ENCODE assay signal across 9 mouse cellular contexts in the genomic region with DNA sequence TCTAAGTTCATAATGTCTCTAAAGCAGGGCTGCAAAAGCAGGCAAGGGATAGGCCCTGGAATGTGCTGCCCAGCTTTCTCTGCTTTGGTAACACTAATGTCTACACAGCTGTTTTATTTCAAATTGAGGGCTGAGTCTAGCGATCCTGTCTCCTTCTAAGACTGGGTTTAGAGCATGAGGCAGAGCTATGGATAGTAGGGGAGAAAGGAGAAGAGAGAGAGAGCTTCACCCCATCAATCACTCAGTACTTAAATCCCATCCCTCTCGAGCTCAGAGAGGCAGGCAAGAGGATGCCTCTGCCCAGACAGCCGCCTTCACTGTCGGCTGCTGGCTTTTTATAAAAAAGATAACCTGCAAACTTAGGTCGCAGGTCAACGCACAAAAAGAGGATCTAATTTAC. TPM values are rescaled to one million over a fixed set of nuclear protein-coding genes. Genes with fewer than 3 reads are reported as not detected.
DNase-seq lines count a peak whose midpoint lies in the region; ATAC-seq and TF ChIP-seq lines count a peak whose summit lies in the region.
"Had no signal": no experiment of that assay in that cellular context is flagged by ENCODE, and none has a peak within 500 bp of the region (broad histone marks: within the 10 kb centered on the region; RNA-seq: fewer than 3 reads in every experiment).

No protein-coding gene starts in this region.

- TF ChIP-seq CTCF in lung, adult 2 months (IDR thresholded peaks at IDR 0.05; ENCODE audit: insufficient read depth, low read length), result no peak
- no peak for TF ChIP-seq CTCF in forebrain, postnatal 0 days (IDR thresholded peaks at IDR 0.05; ENCODE audit: low read depth)

- no peaks in the 10 kb centered on the region for H3K9me3 ChIP-seq in lung, embryonic 15.5 days
- no peaks in the 10 kb centered on the region for H3K9me3 ChIP-seq in forebrain, postnatal 0 days (ENCODE audit: low read length)

- peak overlapping the region; percentile 12 for H3K4me3 ChIP-seq in lung, embryonic 15.5 days
- no peak overlapping the region for H3K4me3 ChIP-seq in lung, adult 2 months (replicated peaks; ENCODE audit: extremely low read depth, low read depth, low read length)
- H3K4me3 ChIP-seq in forebrain, postnatal 0 days (ENCODE audit: low read depth, low read length), result peak overlapping the region; percentile 22

- no peak overlapping the region for H3K9ac ChIP-seq in lung, embryonic 15.5 days
- H3K9ac ChIP-seq in forebrain, postnatal 0 days, result peak overlapping the region; percentile 25; the same call in 1 of the 2 replicates

- peak overlapping the region; percentile 43 for H3K4me2 ChIP-seq in lung, embryonic 15.5 days
- peak overlapping the region; percentile 39 for H3K4me2 ChIP-seq in forebrain, postnatal 0 days (ENCODE audit: low read depth)

- no peak for TF ChIP-seq POLR2A in lung, adult 2 months (IDR thresholded peaks at IDR 0.05; ENCODE audit: borderline replicate concordance, extremely low read depth, low read depth, low read length)

- no peak overlapping the region for H3K27ac ChIP-seq in lung, embryonic 15.5 days
- peak overlapping the region; percentile 51; the same call in 1 of the 2 replicates for H3K27ac ChIP-seq in forebrain, postnatal 0 days (ENCODE audit: low read depth, low read length)

- no peak for ATAC-seq in lung, embryonic 15.5 days (ENCODE audit: borderline replicate concordance, extremely low read depth, low FRiP score, low TSS enrichment)
- no peak for ATAC-seq in forebrain, postnatal 0 days
- ATAC-seq: Patski had no signal

- no peaks in the 10 kb centered on the region for H3K27me3 ChIP-seq in lung, embryonic 15.5 days
- 0 out of 2 replicates have a peak, but pooled peaks cover 3% of the 10 kb centered on the region for H3K27me3 ChIP-seq in forebrain, postnatal 0 days (ENCODE audit: insufficient read depth, low read length)
- H3K27me3 ChIP-seq: Patski had no signal

- no peaks in the 10 kb centered on the region for H3K36me3 ChIP-seq in lung, embryonic 15.5 days
- no peaks in the 10 kb centered on the region for H3K36me3 ChIP-seq in forebrain, postnatal 0 days (ENCODE audit: insufficient read depth)

- WGBS in lung, embryonic 15.5 days, result 17% methylated on average over 6 of the region's 6 CpGs
- 48% methylated on average over 6 of the region's 6 CpGs for WGBS in lung, adult 2 months
- 49% methylated on average over 6 of the region's 6 CpGs for WGBS in forebrain, postnatal 0 days

- no peak for DNase-seq in lung, adult 2 months
- no peak for DNase-seq in forebrain, postnatal 0 days
- DNase-seq in lung, postnatal 10 days, result peak; percentile 29
- DNase-seq in yolk sac, embryonic 10.5 days (ENCODE audit: low spot score), result peak; percentile 37
- DNase-seq in urinary bladder, postnatal 4 days (ENCODE audit: low spot score in 2 of 2), result no peak
- no peak for DNase-seq in right cerebral cortex, postnatal 14 days
- DNase-seq: cerebellum, adult 9-10 months had no signal

- peaks cover 27% of the 10 kb centered on the region for H3K4me1 ChIP-seq in lung, embryonic 15.5 days
- no peaks in the 10 kb centered on the region; the same call in 1 of the 2 replicates for H3K4me1 ChIP-seq in lung, adult 2 months (ENCODE audit: control insufficient read depth, insufficient read depth, low read length)
- H3K4me1 ChIP-seq in forebrain, postnatal 0 days (ENCODE audit: insufficient read depth), result peaks cover 14% of the 10 kb centered on the region; the same call in 1 of the 2 replicates

RNA-seq across cellular contexts. Expression of a gene that starts 4.5 kb away (rescaled TPM):
- polyA plus RNA-seq in lung, embryonic 15.5 days (2015; fragmentation: Nextera tagmentation; extraction: Ambion mirVana), result 28.3 and 28.6 TPM in 2 replicates
- 11.1 and 14.7 TPM in 2 replicates for polyA plus RNA-seq in lung, adult 2 months (2012; rRNA removed)
- total RNA-seq in forebrain, postnatal 0 days (2014; rRNA removed), result 60.2 and 83.2 TPM in 2 replicates
- polyA plus RNA-seq in forebrain, postnatal 0 days (2015; fragmentation: Nextera tagmentation; extraction: Ambion mirVana), result 48.5 and 49.2 TPM in 2 replicates

RNA-seq across cellular contexts. Expression of a gene that starts 38.2 kb away (rescaled TPM):
- polyA plus RNA-seq in lung, embryonic 15.5 days (2015; fragmentation: Nextera tagmentation; extraction: Ambion mirVana), result 97.3 and 100 TPM in 2 replicates
- 39.2 and 43.7 TPM in 2 replicates for polyA plus RNA-seq in lung, adult 2 months (2012; rRNA removed)
- 78.9 and 102 TPM in 2 replicates for total RNA-seq in forebrain, postnatal 0 days (2014; rRNA removed)
- 89.8 and 102 TPM in 2 replicates for polyA plus RNA-seq in forebrain, postnatal 0 days (2015; fragmentation: Nextera tagmentation; extraction: Ambion mirVana)

Comparison
In these comparisons a context has a peak if more than half of its experiments do, and no peak if none do; other contexts are left out.
1. DNase-seq: peak in lung, postnatal 10 days (single experiment) and yolk sac, embryonic 10.5 days (single experiment); none in lung, adult 2 months (single experiment), forebrain, postnatal 0 days (single experiment), urinary bladder, postnatal 4 days (0 of 2) and right cerebral cortex, postnatal 14 days (single experiment).